Mouse (Mus musculus): ENCODE measurements around the gene Fam163a. TPM values are rescaled to one million over a fixed set of nuclear protein-coding genes. Genes with fewer than 3 reads are reported as not detected.
A peak's percentile ranks its signal among the peaks of the same experiment; 100 is the strongest.
"Not testable (repeated sequence)": the region's sequence is repeated elsewhere in the genome, so short reads cannot be mapped to it uniquely, and the experiment has no call there.

Gene Fam163a
- total and polyA plus RNA-seq, 3 experiments, result not detected

GRCm38 (mm10) chr1:156040731-156041401 is 164.0 kb downstream of the Fam163a start (continued):
- TF ChIP-seq NRF1 (IDR thresholded peaks at IDR 0.05; ENCODE audit: low read depth, low read length) (0 out of 2 replicates have a peak, but pooled peaks have one; percentile 19), JUND (conservative IDR thresholded peaks at IDR 0.05; ENCODE audit: low read depth, low read length) (no peak), USF2 (conservative IDR thresholded peaks at IDR 0.05; ENCODE audit: low read depth, low read length) (peak; percentile 90), MAFK (IDR thresholded peaks at IDR 0.05; ENCODE audit: insufficient replicate concordance, low read length) (no peak), HCFC1 (IDR thresholded peaks at IDR 0.05; ENCODE audit: low read depth, low read length) (peak; percentile 83), IRF4 (IDR thresholded peaks at IDR 0.05; ENCODE audit: low read depth, low read length) (peak; percentile 54), ZMIZ1 (IDR thresholded peaks at IDR 0.05; ENCODE audit: low read depth, low read length) (peak; percentile 93), ELF1 (IDR thresholded peaks at IDR 0.05; ENCODE audit: low read depth, low read length) (peak; percentile 74), POLR2AphosphoS2 (IDR thresholded peaks at IDR 0.05; ENCODE audit: low read depth, low read length) (peak; percentile 96), POLR2A (IDR thresholded peaks at IDR 0.05; ENCODE audit: low read depth, low read length) (peak; percentile 99), USF1 (IDR thresholded peaks at IDR 0.05; ENCODE audit: low read depth, low read length) (peak; percentile 92), CHD1 (IDR thresholded peaks at IDR 0.05; ENCODE audit: low read depth, low read length) (peak; percentile 93)

- H3K4me2 ChIP-seq (ENCODE audit: insufficient read depth, low read depth, poor library complexity, severe bottlenecking); in situ Hi-C loops (cut with MboI; ENCODE audit: low pct_ligation_motif_present, low pct_unique_long_range_greater_than_20kb, low sequenced_read_pairs); H3K4me3 ChIP-seq (replicated peaks in 1 of 3; ENCODE audit: low read depth in 2 of 3, low read length in 2 of 3, poor library complexity in 1 of 3); H3K9me3 ChIP-seq (replicated peaks; ENCODE audit: low read length); dilution Hi-C loops (cut with MboI; ENCODE audit: extremely low pct_ligation_motif_present, extremely low pct_unique_long_range_greater_than_20kb, low sequenced_read_pairs); H3K27me3 ChIP-seq (replicated peaks); H3K9ac ChIP-seq (ENCODE audit: insufficient read depth, low read depth): not testable (repeated sequence)
- Histone ChIP-seq H3K27ac (ENCODE audit: insufficient read depth, low read depth) (peak overlapping the region; percentile 64), H3K79me2 (replicated peaks; ENCODE audit: control insufficient read depth, extremely low read depth, insufficient read depth, poor library complexity, severe bottlenecking) (peaks cover 53% of the 10 kb centered on the region), H3K4me1 (ENCODE audit: control insufficient read depth in 1 of 2, insufficient read depth in 2 of 2) (peaks cover 2 to 45% of the 10 kb centered on the region in 2 experiments; a peak in 3 of 4 replicates), H3K36me3 (replicated peaks in 1 of 2; ENCODE audit: control insufficient read depth in 1 of 2, insufficient read depth in 1 of 2, low read length in 1 of 2) (peaks cover 11 to 24% of the 10 kb centered on the region in 2 experiments)
- DNase-seq (ENCODE audit: extremely low read depth), result peak; percentile 74
- TF ChIP-seq CTCF (conservative IDR thresholded peaks at IDR 0.05 in 1 of 2, IDR thresholded peaks at IDR 0.05 in 1 of 2; ENCODE audit: low read depth in 2 of 2, low read length in 2 of 2), result peak; percentile 26 to 57; a peak in 2 of 4 replicates
Measured at GRCm38 (mm10) chr1:156039989-156040388, 164.8 kb downstream of the Fam163a start.

GRCm38 (mm10) chr1:156037144-156037583 is 167.7 kb downstream of the Fam163a start:
- DNase-seq (ENCODE audit: extremely low read depth), result peak; percentile 33
- H3K4me2 ChIP-seq (ENCODE audit: insufficient read depth, low read depth, poor library complexity, severe bottlenecking), result peak overlapping the region; percentile 65; the same call in 1 of the 2 replicates
- H3K4me1 ChIP-seq (ENCODE audit: control insufficient read depth in 1 of 2, insufficient read depth in 2 of 2), result peaks cover 2 to 26% of the 10 kb centered on the region in 2 experiments
- peaks cover 8 to 18% of the 10 kb centered on the region in 2 experiments for H3K36me3 ChIP-seq (replicated peaks in 1 of 2; ENCODE audit: control insufficient read depth in 1 of 2, insufficient read depth in 1 of 2, low read length in 1 of 2)
- H3K9me3 ChIP-seq (replicated peaks; ENCODE audit: low read length), result no peaks in the 10 kb centered on the region
- dilution Hi-C loops (cut with MboI; ENCODE audit: extremely low pct_ligation_motif_present, extremely low pct_unique_long_range_greater_than_20kb, low sequenced_read_pairs) (no loop called here), in situ Hi-C loops (cut with MboI; ENCODE audit: low pct_ligation_motif_present, low pct_unique_long_range_greater_than_20kb, low sequenced_read_pairs) (no loop called here)
- no peaks in the 10 kb centered on the region for H3K27me3 ChIP-seq (replicated peaks)
- peak overlapping the region; percentile 67 for H3K9ac ChIP-seq (ENCODE audit: insufficient read depth, low read depth)
- peaks cover 46% of the 10 kb centered on the region for H3K79me2 ChIP-seq (replicated peaks; ENCODE audit: control insufficient read depth, extremely low read depth, insufficient read depth, poor library complexity, severe bottlenecking)
- H3K4me3 ChIP-seq (replicated peaks in 1 of 3; ENCODE audit: low read depth in 2 of 3, low read length in 2 of 3, poor library complexity in 1 of 3), result peak overlapping the region; percentile 45 to 82 (median 62)
- H3K27ac ChIP-seq (ENCODE audit: insufficient read depth, low read depth), result peak overlapping the region; percentile 84
- no peak for TF ChIP-seq PAX5 (IDR thresholded peaks at IDR 0.05; ENCODE audit: low read length)
- TF ChIP-seq MAFK (IDR thresholded peaks at IDR 0.05; ENCODE audit: insufficient replicate concordance, low read length), result no peak
- TF ChIP-seq POLR2A (IDR thresholded peaks at IDR 0.05; ENCODE audit: low read depth, low read length), result no peak
- TF ChIP-seq E2F4 (IDR thresholded peaks at IDR 0.05; ENCODE audit: insufficient replicate concordance, low read depth, low read length), result no peak
- no peak for TF ChIP-seq NRF1 (IDR thresholded peaks at IDR 0.05; ENCODE audit: low read depth, low read length)
- peak; percentile 82 for TF ChIP-seq ZNF384 (IDR thresholded peaks at IDR 0.05; ENCODE audit: low read depth, low read length)
- TF ChIP-seq ETS1 (conservative IDR thresholded peaks at IDR 0.05; ENCODE audit: low read depth, low read length), result peak; percentile 31; the same call in 1 of the 2 replicates
- TF ChIP-seq SIN3A (IDR thresholded peaks at IDR 0.05; ENCODE audit: low read length), result peak; percentile 55; the same call in 1 of the 2 replicates
- TF ChIP-seq CHD1 (IDR thresholded peaks at IDR 0.05; ENCODE audit: low read depth, low read length), result peak; percentile 59; the same call in 1 of the 2 replicates
- no peak for TF ChIP-seq MEF2A (IDR thresholded peaks at IDR 0.05; ENCODE audit: borderline replicate concordance, low read depth, low read length)
- TF ChIP-seq MAZ (IDR thresholded peaks at IDR 0.05; ENCODE audit: low read depth, low read length), result 0 out of 2 replicates have a peak, but pooled peaks have one; percentile 51
- no peak for TF ChIP-seq TBP (conservative IDR thresholded peaks at IDR 0.05; ENCODE audit: low read depth, low read length)
- no peak for TF ChIP-seq MXI1 (IDR thresholded peaks at IDR 0.05; ENCODE audit: low read depth, low read length)
- TF ChIP-seq BHLHE40 (IDR thresholded peaks at IDR 0.05; ENCODE audit: low read depth, low read length), result no peak
- no peak for TF ChIP-seq NELFE (IDR thresholded peaks at IDR 0.05; ENCODE audit: low read depth, low read length)
- TF ChIP-seq GABPA (IDR thresholded peaks at IDR 0.05; ENCODE audit: insufficient replicate concordance, low read depth, low read length), result no peak
- no peak for TF ChIP-seq ZMIZ1 (IDR thresholded peaks at IDR 0.05; ENCODE audit: low read depth, low read length)
- no peak for TF ChIP-seq JUND (conservative IDR thresholded peaks at IDR 0.05; ENCODE audit: low read depth, low read length)
- TF ChIP-seq IRF4 (IDR thresholded peaks at IDR 0.05; ENCODE audit: low read depth, low read length), result peak; percentile 20; the same call in 1 of the 2 replicates
- TF ChIP-seq RAD21 (IDR thresholded peaks at IDR 0.05; ENCODE audit: low read depth, low read length), result no peak
- no peak for TF ChIP-seq ZC3H11A (IDR thresholded peaks at IDR 0.05; ENCODE audit: low read depth, low read length)
- TF ChIP-seq MAX (IDR thresholded peaks at IDR 0.05; ENCODE audit: low read length), result no peak

Data from CH12.LX (cell line).